Mouse (Mus musculus): ENCODE results near the gene Cgref1.
A peak's percentile ranks its signal among the peaks of the same experiment; 100 is the strongest.

The Cgref1 gene

GRCm38 (mm10) chr5:30915974-30916433, 29.4 kb downstream of the Cgref1 start:
- peak; percentile 80 to 88 for DNase-seq

- DNase-seq = no peak
Observed at GRCm38 (mm10) chr5:30915456-30915855, 29.9 kb downstream of the Cgref1 start.

- no peak for DNase-seq
Observed at GRCm38 (mm10) chr5:30914849-30915248, 30.5 kb downstream of the Cgref1 start.

GRCm38 (mm10) chr5:30914101-30914635, 31.2 kb downstream of the Cgref1 start:
- no peak for DNase-seq

GRCm38 (mm10) chr5:30913060-30913841, 32.1 kb downstream of the Cgref1 start, which contains the start of gene Emilin1:
Gene Emilin1, plus strand, starts transcription at chr5:30913402.
- DNase-seq = no peak

- DNase-seq = no peak
Observed at GRCm38 (mm10) chr5:30912156-30912555, 33.2 kb downstream of the Cgref1 start.

- DNase-seq = no peak
Observed at GRCm38 (mm10) chr5:30910481-30910880, 34.9 kb downstream of the Cgref1 start.

- no peak for DNase-seq
Observed at GRCm38 (mm10) chr5:30909863-30910262, 35.5 kb downstream of the Cgref1 start.

- DNase-seq = no peak
Observed at GRCm38 (mm10) chr5:30909300-30909659, 36.1 kb downstream of the Cgref1 start.

GRCm38 (mm10) chr5:30908426-30909299, 36.7 kb downstream of the Cgref1 start:
- no peak for DNase-seq

- peak; percentile 93 to 95 for DNase-seq
Observed at GRCm38 (mm10) chr5:30907413-30908059, 37.9 kb downstream of the Cgref1 start, which contains the start of gene Ost4. Gene Ost4, minus strand, starts transcription at chr5:30907788.

GRCm38 (mm10) chr5:30901860-30902259, 43.5 kb downstream of the Cgref1 start:
- no peak for DNase-seq

- no peak for DNase-seq
Observed at GRCm38 (mm10) chr5:30890375-30890774, 55.0 kb downstream of the Cgref1 start.

GRCm38 (mm10) chr5:30889088-30889754, 56.2 kb downstream of the Cgref1 start:
- DNase-seq = peak in 1 of 2 experiments; percentile 57

GRCm38 (mm10) chr5:30888337-30889087, 56.9 kb downstream of the Cgref1 start, which contains the start of gene Agbl5:
Gene Agbl5, plus strand, starts transcription at chr5:30888694.
- DNase-seq = peak; percentile 87 to 91

GRCm38 (mm10) chr5:30887858-30888336, 57.5 kb downstream of the Cgref1 start:
- DNase-seq = peak; percentile 87 to 92

GRCm38 (mm10) chr5:30887331-30887761, 58.0 kb downstream of the Cgref1 start:
- DNase-seq = peak; percentile 78 to 81

GRCm38 (mm10) chr5:30886731-30887130, 58.7 kb downstream of the Cgref1 start:
- DNase-seq = no peak

- no peak for DNase-seq
Observed at GRCm38 (mm10) chr5:30886209-30886608, 59.2 kb downstream of the Cgref1 start.
